10 mouse cellular contexts compared by ENCODE assay signal in the genomic region with DNA sequence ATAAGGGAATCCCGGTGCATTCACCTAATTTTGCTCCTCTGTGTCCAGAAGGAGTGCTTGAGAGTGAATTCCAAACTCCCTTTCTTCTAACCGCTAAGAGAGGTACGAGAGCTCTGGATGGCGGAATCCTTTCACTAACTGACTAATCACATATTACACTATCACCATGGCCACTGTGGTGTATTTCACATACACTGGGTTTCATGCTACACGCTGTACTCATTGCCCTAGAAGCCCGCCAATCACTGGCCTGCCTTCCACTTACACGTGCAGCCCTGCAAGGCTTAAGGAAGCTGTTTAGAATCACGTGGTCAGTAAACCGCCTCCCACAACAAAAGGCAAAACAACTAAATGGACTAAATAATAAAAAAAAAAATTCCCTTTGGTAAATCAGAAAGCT.
DNase-seq lines count a peak whose midpoint lies in the region; ATAC-seq lines count a peak whose summit lies in the region.
"Had no signal": no experiment of that assay in that cellular context is flagged by ENCODE, and none has a peak within 500 bp of the region (broad histone marks: within the 10 kb centered on the region; RNA-seq: fewer than 3 reads in every experiment).

No protein-coding gene starts in this region.

- 59% methylated on average over 9 of the region's 9 CpGs for WGBS in kidney, embryonic 15.5 days
- 43% methylated on average over 9 of the region's 9 CpGs for WGBS in embryonic facial prominence, embryonic 11.5 days
- WGBS in hindbrain, embryonic 12.5 days: 38% methylated on average over 9 of the region's 9 CpGs
- WGBS in neural tube, embryonic 12.5 days: 55% methylated on average over 9 of the region's 9 CpGs

- no peak overlapping the region for H3K9ac ChIP-seq in kidney, embryonic 15.5 days
- H3K9ac ChIP-seq in embryonic facial prominence, embryonic 11.5 days (replicated peaks; ENCODE audit: low read length): no peak overlapping the region
- no peak overlapping the region for H3K9ac ChIP-seq in hindbrain, embryonic 12.5 days
- H3K9ac ChIP-seq in neural tube, embryonic 12.5 days: no peak overlapping the region
- H3K9ac ChIP-seq: intestine, embryonic 15.5 days had no signal

- no peaks in the 10 kb centered on the region for H3K27me3 ChIP-seq in kidney, embryonic 15.5 days
- H3K27me3 ChIP-seq in embryonic facial prominence, embryonic 11.5 days (ENCODE audit: control insufficient read depth, insufficient read depth, low read length): no peaks in the 10 kb centered on the region
- H3K27me3 ChIP-seq in hindbrain, embryonic 12.5 days: no peaks in the 10 kb centered on the region
- H3K27me3 ChIP-seq in neural tube, embryonic 12.5 days (replicated peaks): no peaks in the 10 kb centered on the region
- H3K27me3 ChIP-seq: intestine, embryonic 15.5 days had no signal

- H3K9me3 ChIP-seq in kidney, embryonic 15.5 days (replicated peaks): no peaks in the 10 kb centered on the region
- no peaks in the 10 kb centered on the region for H3K9me3 ChIP-seq in embryonic facial prominence, embryonic 11.5 days (replicated peaks; ENCODE audit: control insufficient read depth, low read length)
- H3K9me3 ChIP-seq in hindbrain, embryonic 12.5 days (replicated peaks): no peaks in the 10 kb centered on the region
- H3K9me3 ChIP-seq in neural tube, embryonic 12.5 days: no peaks in the 10 kb centered on the region
- H3K9me3 ChIP-seq: intestine, embryonic 15.5 days had no signal

- H3K27ac ChIP-seq in kidney, embryonic 15.5 days: no peak overlapping the region
- H3K27ac ChIP-seq in embryonic facial prominence, embryonic 11.5 days (replicated peaks; ENCODE audit: low read depth, low read length): no peak overlapping the region
- no peak overlapping the region for H3K27ac ChIP-seq in hindbrain, embryonic 12.5 days
- H3K27ac ChIP-seq in neural tube, embryonic 12.5 days: no peak overlapping the region
- H3K27ac ChIP-seq: intestine, embryonic 15.5 days; macrophage had no signal

- no peaks in the 10 kb centered on the region for H3K36me3 ChIP-seq in kidney, embryonic 15.5 days
- no peaks in the 10 kb centered on the region for H3K36me3 ChIP-seq in embryonic facial prominence, embryonic 11.5 days (replicated peaks; ENCODE audit: control insufficient read depth, insufficient read depth, low read depth, low read length)
- H3K36me3 ChIP-seq in hindbrain, embryonic 12.5 days: 0 out of 2 replicates have a peak, but pooled peaks cover 4% of the 10 kb centered on the region
- no peaks in the 10 kb centered on the region for H3K36me3 ChIP-seq in neural tube, embryonic 12.5 days
- H3K36me3 ChIP-seq: intestine, embryonic 15.5 days had no signal

- peak overlapping the region; percentile 19 for H3K4me2 ChIP-seq in kidney, embryonic 15.5 days
- H3K4me2 ChIP-seq in embryonic facial prominence, embryonic 11.5 days (ENCODE audit: low read depth, low read length): no peak overlapping the region
- H3K4me2 ChIP-seq in hindbrain, embryonic 12.5 days (replicated peaks): peak overlapping the region; percentile 35
- H3K4me2 ChIP-seq in neural tube, embryonic 12.5 days (replicated peaks): peak overlapping the region; percentile 31; the same call in 1 of the 2 replicates
- H3K4me2 ChIP-seq: intestine, embryonic 15.5 days had no signal

- H3K4me1 ChIP-seq in kidney, embryonic 15.5 days: peaks cover 16% of the 10 kb centered on the region
- H3K4me1 ChIP-seq in embryonic facial prominence, embryonic 11.5 days (ENCODE audit: control insufficient read depth, insufficient read depth, low read length): no peaks in the 10 kb centered on the region
- peaks cover 15% of the 10 kb centered on the region for H3K4me1 ChIP-seq in hindbrain, embryonic 12.5 days
- H3K4me1 ChIP-seq in neural tube, embryonic 12.5 days: peaks cover 9% of the 10 kb centered on the region
- H3K4me1 ChIP-seq: intestine, embryonic 15.5 days had no signal

- H3K4me3 ChIP-seq in kidney, embryonic 15.5 days (replicated peaks): no peak overlapping the region
- H3K4me3 ChIP-seq in embryonic facial prominence, embryonic 11.5 days (ENCODE audit: low read depth, low read length): no peak overlapping the region
- no peak overlapping the region for H3K4me3 ChIP-seq in hindbrain, embryonic 12.5 days
- no peak overlapping the region for H3K4me3 ChIP-seq in neural tube, embryonic 12.5 days
- H3K4me3 ChIP-seq: intestine, embryonic 15.5 days had no signal

- DNase-seq in kidney, postnatal 4 days: no peak
- DNase-seq in embryonic facial prominence, embryonic 11.5 days (ENCODE audit: low spot score): peak; percentile 62
- DNase-seq in ovary, postnatal 36 days (ENCODE audit: low spot score): no peak
- no peak for DNase-seq in frontal cortex, postnatal 36 days (ENCODE audit: low spot score in 2 of 2)
- no peak for DNase-seq in layer of hippocampus, postnatal 36 days

- no peak for ATAC-seq in kidney, embryonic 15.5 days (replicated peaks; ENCODE audit: low FRiP score)
- 0 out of 2 replicates have a peak, but pooled peaks have one; percentile 42 for ATAC-seq in embryonic facial prominence, embryonic 11.5 days (replicated peaks; ENCODE audit: insufficient number of reproducible peaks, low FRiP score, low TSS enrichment, low read depth)
- ATAC-seq in hindbrain, embryonic 12.5 days (ENCODE audit: low FRiP score): 0 out of 2 replicates have a peak, but pooled peaks have one; percentile 35
- ATAC-seq in neural tube, embryonic 12.5 days (ENCODE audit: low FRiP score, low read depth): 0 out of 2 replicates have a peak, but pooled peaks have one; percentile 48
- ATAC-seq: intestine, embryonic 15.5 days had no signal
